Mouse (Mus musculus) liver, postnatal 0 days (tissue): Measurements from ENCODE around the gene Taf13. TPM values are rescaled to one million over a fixed set of nuclear protein-coding genes. Genes with fewer than 3 reads are reported as not detected.

ENCODE experiments used
- ATAC-seq: fragments of 200-750 bp; cut with Nextera tagmentation; 2 replicates; pipeline ENCODE4 v1.8.0; 2017; ENCODE audit warnings: mild to moderate bottlenecking, moderate library complexity
- DNase-seq: peaks from one replicate; pipeline ENCODE4 v3.0.0-alpha.2; 2016
- H3K27ac ChIP-seq: fragments of 300-500 bp; sonication (generic); 2 replicates; pipeline ENCODE4 v1.5.1; 2014; ENCODE audit warnings: antibody characterized with exemption, moderate library complexity, mild to moderate bottlenecking, low read depth
- H3K27me3 ChIP-seq: fragments of 300-500 bp; sonication (generic); 2 replicates; pipeline ENCODE4 v1.6.1; 2014; ENCODE audit warnings: low read length, control low read depth, mixed read lengths; ENCODE audit not compliant: insufficient read depth
- H3K36me3 ChIP-seq: fragments of 300-500 bp; sonication (generic); replicated peaks from 2 replicates; pipeline ENCODE4 v1.6.1; 2014; ENCODE audit warnings: mild to moderate bottlenecking, control low read depth, low read length, moderate library complexity, mixed read lengths; ENCODE audit not compliant: insufficient read depth
- H3K4me1 ChIP-seq: fragments of 300-500 bp; sonication (generic); 2 replicates; pipeline ENCODE4 v1.6.1; 2014; ENCODE audit warnings: antibody characterized with exemption, mild to moderate bottlenecking, control low read depth; ENCODE audit not compliant: insufficient read depth
- H3K4me2 ChIP-seq: fragments of 300-500 bp; sonication (generic); 2 replicates; pipeline ENCODE4 v1.6.1; 2014; ENCODE audit warnings: low read depth, mild to moderate bottlenecking, low read length, moderate library complexity, mixed read lengths
- H3K4me3 ChIP-seq: fragments of 300-500 bp; sonication (generic); 2 replicates; pipeline ENCODE4 v1.5.1; 2014; ENCODE audit warnings: low read depth, low read length
- H3K9ac ChIP-seq: fragments of 300-500 bp; sonication (generic); replicated peaks from 2 replicates; pipeline ENCODE4 v1.6.1; 2014; ENCODE audit warnings: mild to moderate bottlenecking, moderate library complexity
- H3K9me3 ChIP-seq: fragments of 300-500 bp; sonication (generic); 2 replicates; pipeline ENCODE4 v1.6.1; 2016; ENCODE audit warnings: mild to moderate bottlenecking, control low read depth, low read length, mixed read lengths
- CTCF ChIP-seq: sonication (generic); IDR thresholded peaks from 2 replicates; pipeline ENCODE4 v1.5.1; 2016; ENCODE audit warnings: antibody characterized with exemption, low read depth
- EP300 ChIP-seq: IDR thresholded peaks from 2 replicates; pipeline ENCODE4 v1.6.1; 2016; ENCODE audit warnings: antibody characterized with exemption, low read depth, mild to moderate bottlenecking
- WGBS: fragments of 180-500 bp; shearing (Covaris S2); extraction: QIAGEN DNeasy Blood & Tissue Kit; methylation state at CpG from one replicate; pipeline ENCODE4 v1.1.7; 2014; ENCODE audit not compliant: insufficient replicate concordance; 5-methylcytosine and 5-hydroxymethylcytosine counted together
- polyA plus RNA-seq: library from polyadenylated mRNA; unstranded; fragments of >200 nt; fragmentation: Nextera tagmentation; extraction: Ambion mirVana; gene quantifications from 2 replicates; pipeline ENCODE4 v1.2.1, GENCODE M21; 2015

The Taf13 gene
- polyA plus RNA-seq, 1 experiment from 2014 or later, result 14.0 TPM

GRCm38 (mm10) chr3:108570813-108571212, 685 bp upstream of the Taf13 start:
- DNase-seq (no peak), ATAC-seq (peak; percentile 0; the same call in 1 of the 2 replicates)
- Histone ChIP-seq H3K9ac (no peak overlapping the region), H3K4me1 (peaks cover 12% of the 10 kb centered on the region; the same call in 1 of the 2 replicates), H3K9me3 (no peaks in the 10 kb centered on the region), H3K36me3 (no peaks in the 10 kb centered on the region), H3K4me3 (peak overlapping the region; percentile 77; the same call in 1 of the 2 replicates), H3K4me2 (peak overlapping the region; percentile 92), H3K27ac (no peak overlapping the region), H3K27me3 (no peaks in the 10 kb centered on the region)
- WGBS, result 82% methylated on average over 14 of the region's 14 CpGs
- TF ChIP-seq EP300 (no peak), CTCF (no peak)

GRCm38 (mm10) chr3:108572309-108573010, 962 bp downstream of the Taf13 start:
- H3K9ac ChIP-seq, result peak overlapping the region; percentile 82
- no peaks in the 10 kb centered on the region for H3K36me3 ChIP-seq
- peak overlapping the region; percentile 81; the same call in 1 of the 2 replicates for H3K27ac ChIP-seq
- DNase-seq, result no peak
- no peaks in the 10 kb centered on the region for H3K27me3 ChIP-seq
- WGBS, result 48% methylated on average over 18 of the region's 18 CpGs
- H3K9me3 ChIP-seq, result no peaks in the 10 kb centered on the region
- peak overlapping the region; percentile 92 for H3K4me2 ChIP-seq
- ATAC-seq, result no peak
- TF ChIP-seq CTCF (no peak), EP300 (no peak)
- peak overlapping the region; percentile 77 for H3K4me3 ChIP-seq
- peaks cover 12% of the 10 kb centered on the region; the same call in 1 of the 2 replicates for H3K4me1 ChIP-seq

- H3K4me1 ChIP-seq, result peaks cover 12% of the 10 kb centered on the region; the same call in 1 of the 2 replicates
- DNase-seq (no peak), ATAC-seq (no peak)
- H3K36me3 ChIP-seq, result peaks cover 7% of the 10 kb centered on the region; the same call in 1 of the 2 replicates
- H3K27me3 ChIP-seq, result no peaks in the 10 kb centered on the region
- H3K27ac ChIP-seq, result no peak overlapping the region
- TF ChIP-seq EP300 (no peak), CTCF (no peak)
- no peak overlapping the region for H3K4me3 ChIP-seq
- H3K4me2 ChIP-seq, result no peak overlapping the region
- no peak overlapping the region for H3K9ac ChIP-seq
- WGBS, result 46% methylated on average over 5 of the region's 5 CpGs
- no peaks in the 10 kb centered on the region for H3K9me3 ChIP-seq
These were observed 2.5 kb downstream of the Taf13 start for GRCm38 (mm10) chr3:108574018-108574417.

- Histone ChIP-seq H3K4me3 (no peak overlapping the region), H3K27me3 (no peaks in the 10 kb centered on the region), H3K27ac (no peak overlapping the region), H3K36me3 (no peaks in the 10 kb centered on the region), H3K9me3 (no peaks in the 10 kb centered on the region), H3K4me2 (no peak overlapping the region), H3K4me1 (no peaks in the 10 kb centered on the region), H3K9ac (no peak overlapping the region)
- DNase-seq, result no peak
- no peak for ATAC-seq
- WGBS, result 61% methylated on average over 4 of the region's 4 CpGs
- TF ChIP-seq EP300 (no peak), CTCF (no peak)
These were observed 13.1 kb downstream of the Taf13 start for GRCm38 (mm10) chr3:108584580-108584979.

- H3K4me2 ChIP-seq, result no peak overlapping the region
- peaks cover 8% of the 10 kb centered on the region for H3K4me1 ChIP-seq
- no peaks in the 10 kb centered on the region for H3K36me3 ChIP-seq
- no peak for DNase-seq
- no peak overlapping the region for H3K9ac ChIP-seq
- H3K27me3 ChIP-seq, result no peaks in the 10 kb centered on the region
- no peak for ATAC-seq
- no peak overlapping the region for H3K4me3 ChIP-seq
- WGBS, result 65% methylated on average over 2 of the region's 2 CpGs
- no peak overlapping the region for H3K27ac ChIP-seq
- no peak for TF ChIP-seq EP300
- TF ChIP-seq CTCF, result no peak
- no peaks in the 10 kb centered on the region for H3K9me3 ChIP-seq
These were observed 16.9 kb downstream of the Taf13 start for GRCm38 (mm10) chr3:108588446-108588845.

- peak within 1 kb of the TSS; percentile 95 for H3K4me2 ChIP-seq
- no peaks in the 10 kb centered on the region for H3K9me3 ChIP-seq
- peak within 1 kb of the TSS; percentile 66 for H3K9ac ChIP-seq
- no peaks in the 10 kb centered on the region for H3K27me3 ChIP-seq
- no peaks in the 10 kb centered on the region for H3K36me3 ChIP-seq
- peak within 1 kb of the TSS; percentile 31 for H3K27ac ChIP-seq
- WGBS, result 4% methylated on average over 40 of the region's 44 CpGs
- peaks cover 8% of the 10 kb centered on the region for H3K4me1 ChIP-seq
- peak within 1 kb of the TSS; percentile 75 for H3K4me3 ChIP-seq
- DNase-seq (peak; percentile 98), ATAC-seq (peak; percentile 100)
- TF ChIP-seq EP300 (no peak), CTCF (no peak)
These were observed 19.5 kb downstream of the Taf13 start, which contains the start of gene Wdr47 for GRCm38 (mm10) chr3:108590786-108591529. TSS of gene Wdr47 (plus strand) at chr3:108591279.
